Mouse (Mus musculus) thymus, adult 2 months (tissue): Measurements from ENCODE around the gene Krt33b.

ENCODE experiments used
- CTCF ChIP-seq: fragments of 200-500 bp; IDR thresholded peaks from 2 replicates; pipeline ENCODE4 v1.5.1; 2012; ENCODE audit warnings: mild to moderate bottlenecking, control low read depth, low read length, moderate library complexity, borderline replicate concordance; ENCODE audit not compliant: control insufficient read depth, poor library complexity, insufficient read depth; ENCODE audit errors: extremely low read depth
- POLR2A ChIP-seq: fragments of 200-500 bp; IDR thresholded peaks from 2 replicates; pipeline ENCODE4 v1.6.1; 2012; ENCODE audit warnings: mild to moderate bottlenecking, low read length, control low read depth, moderate library complexity; ENCODE audit not compliant: control insufficient read depth, poor library complexity, insufficient read depth; ENCODE audit errors: extremely low read depth

DNA sequence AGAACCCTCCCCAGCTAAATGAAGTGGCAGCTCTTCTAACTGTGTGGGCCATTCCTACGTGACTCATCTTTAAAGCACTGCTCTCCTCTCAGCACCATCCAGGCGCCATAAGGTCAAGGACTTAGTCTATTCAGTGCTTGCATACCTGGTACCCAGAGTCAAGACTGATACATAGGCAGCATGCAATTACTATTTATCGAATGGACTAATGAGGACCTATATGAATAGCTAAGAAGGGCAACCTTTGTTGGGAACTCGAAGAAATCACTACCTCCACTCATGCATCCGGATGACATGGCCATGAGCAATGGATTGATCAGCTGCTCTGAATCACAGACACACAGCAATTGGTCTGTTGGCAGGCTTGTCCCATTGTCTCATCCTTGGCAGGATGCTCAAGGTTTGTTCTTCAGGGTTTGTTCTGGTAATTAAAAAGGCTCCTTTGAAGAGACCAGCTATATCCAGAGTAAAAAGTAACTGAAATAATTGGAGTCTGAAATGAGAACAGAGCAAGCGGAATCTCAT, 39.7 kb downstream of the Krt33b start:
- TF ChIP-seq CTCF (no peak), POLR2A (no peak)
